Mouse (Mus musculus) MEL (cell line): ENCODE measurements around the gene Pou5f1.
A peak's percentile ranks its signal among the peaks of the same experiment; 100 is the strongest.

Experiments
- CTCF ChIP-seq, 3 experiments: IDR thresholded peaks in 2 of 3; conservative IDR thresholded peaks in 1 of 3; 2 replicates each; pipeline ENCODE4 v1.5.1; 2011 to 2012; ENCODE audit warnings: low read length in 3 of 3, low read depth in 2 of 3, mild to moderate bottlenecking in 2 of 3, improper control_type of control experiment in 1 of 3, inconsistent platforms in 1 of 3, mixed read lengths in 1 of 3, moderate library complexity in 1 of 3; ENCODE audit not compliant: control insufficient read depth in 1 of 3, insufficient read depth in 1 of 3, poor library complexity in 1 of 3, severe bottlenecking in 1 of 3
- E2F4 ChIP-seq: IDR thresholded peaks from 2 replicates; pipeline ENCODE4 v1.6.1; 2011; ENCODE audit warnings: low read depth, low read length, improper control_type of control experiment, borderline replicate concordance
- ETS1 ChIP-seq: IDR thresholded peaks from 2 replicates; pipeline ENCODE4 v1.6.1; 2012; ENCODE audit warnings: low read depth, mild to moderate bottlenecking, inconsistent platforms, low read length, improper control_type of control experiment, moderate library complexity
- GATA1 ChIP-seq: IDR thresholded peaks from 2 replicates; pipeline ENCODE4 v1.6.1; 2011; ENCODE audit warnings: low read depth, low read length, improper control_type of control experiment
- HCFC1 ChIP-seq: IDR thresholded peaks from 2 replicates; pipeline ENCODE4 v1.6.1; 2012; ENCODE audit warnings: low read depth, mild to moderate bottlenecking, inconsistent platforms, low read length, improper control_type of control experiment, moderate library complexity
- POLR2A ChIP-seq, 2 experiments: IDR thresholded peaks; 2 replicates each; pipeline ENCODE4 v1.6.1; 2011 to 2012; ENCODE audit warnings: low read length in 2 of 2, mild to moderate bottlenecking in 2 of 2, control low read depth in 1 of 2, improper control_type of control experiment in 1 of 2, low read depth in 1 of 2, moderate library complexity in 1 of 2; ENCODE audit not compliant: control insufficient read depth in 1 of 2, insufficient read depth in 1 of 2, poor library complexity in 1 of 2

- TF ChIP-seq CTCF (IDR thresholded peaks at IDR 0.05 in 2 of 3, conservative IDR thresholded peaks at IDR 0.05 in 1 of 3; ENCODE audit: control insufficient read depth in 1 of 3, insufficient read depth in 1 of 3, low read depth in 2 of 3, low read length in 3 of 3, poor library complexity in 1 of 3, severe bottlenecking in 1 of 3), result peak in 2 of 3 experiments; percentile 18 to 27; a peak in 3 of 6 replicates
- no peak for TF ChIP-seq E2F4
- TF ChIP-seq GATA1, result no peak
- TF ChIP-seq ETS1, result no peak
- TF ChIP-seq POLR2A (IDR thresholded peaks at IDR 0.05; ENCODE audit: control insufficient read depth in 1 of 2, insufficient read depth in 1 of 2, low read depth in 1 of 2, low read length in 2 of 2, poor library complexity in 1 of 2), result no peak
- no peak for TF ChIP-seq HCFC1
These were observed 44.3 kb downstream of the Pou5f1 start for GRCm38 (mm10) chr17:35550143-35550494.
